Mouse (Mus musculus) CD4-positive helper T cell, adult 2 months (primary cell): ENCODE data around the gene Arg2.
"Not testable (repeated sequence)": the region's sequence is repeated elsewhere in the genome, so short reads cannot be mapped to it uniquely, and the experiment has no call there.

Source experiments
- DNase-seq: peaks from one replicate; pipeline ENCODE4 v3.0.0-alpha.2; 2012; ENCODE audit warnings: low read depth, missing footprints, low spot score

Arg2 gene

DNA sequence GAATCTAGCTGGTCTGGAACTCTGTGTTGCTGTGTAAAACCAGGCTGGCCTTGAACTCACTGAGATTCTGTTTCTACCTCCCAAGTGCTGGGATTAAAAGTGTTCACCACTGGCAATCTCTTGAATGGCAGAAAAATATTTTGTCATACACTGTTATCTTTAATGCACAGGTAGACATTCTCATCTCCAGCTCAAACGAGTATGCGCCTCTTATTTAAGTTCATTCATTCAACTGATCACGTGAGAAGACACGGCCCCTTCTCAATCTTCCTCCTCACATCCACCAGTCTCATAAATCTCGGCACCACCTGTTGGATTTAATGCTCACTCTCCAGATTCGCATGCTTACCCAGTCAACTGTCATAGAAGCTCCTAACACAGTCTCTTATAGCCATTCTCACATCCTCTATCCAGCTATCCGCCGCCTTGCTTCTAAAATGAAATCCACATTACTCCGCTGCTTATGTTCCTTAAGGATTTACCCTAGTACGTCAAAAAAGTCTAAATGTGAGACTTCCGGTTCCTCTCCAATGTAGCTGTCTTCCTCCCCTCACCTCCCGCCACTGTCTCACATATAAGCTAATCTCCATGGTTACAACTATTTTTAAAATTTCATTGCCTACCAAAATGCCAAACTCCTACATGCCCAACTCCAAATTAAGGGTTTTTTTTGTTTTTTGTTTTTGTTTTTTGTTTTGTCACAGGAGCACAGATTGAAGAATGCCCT is 40.9 kb downstream of the Arg2 start:
- DNase-seq, result no peak

DNA sequence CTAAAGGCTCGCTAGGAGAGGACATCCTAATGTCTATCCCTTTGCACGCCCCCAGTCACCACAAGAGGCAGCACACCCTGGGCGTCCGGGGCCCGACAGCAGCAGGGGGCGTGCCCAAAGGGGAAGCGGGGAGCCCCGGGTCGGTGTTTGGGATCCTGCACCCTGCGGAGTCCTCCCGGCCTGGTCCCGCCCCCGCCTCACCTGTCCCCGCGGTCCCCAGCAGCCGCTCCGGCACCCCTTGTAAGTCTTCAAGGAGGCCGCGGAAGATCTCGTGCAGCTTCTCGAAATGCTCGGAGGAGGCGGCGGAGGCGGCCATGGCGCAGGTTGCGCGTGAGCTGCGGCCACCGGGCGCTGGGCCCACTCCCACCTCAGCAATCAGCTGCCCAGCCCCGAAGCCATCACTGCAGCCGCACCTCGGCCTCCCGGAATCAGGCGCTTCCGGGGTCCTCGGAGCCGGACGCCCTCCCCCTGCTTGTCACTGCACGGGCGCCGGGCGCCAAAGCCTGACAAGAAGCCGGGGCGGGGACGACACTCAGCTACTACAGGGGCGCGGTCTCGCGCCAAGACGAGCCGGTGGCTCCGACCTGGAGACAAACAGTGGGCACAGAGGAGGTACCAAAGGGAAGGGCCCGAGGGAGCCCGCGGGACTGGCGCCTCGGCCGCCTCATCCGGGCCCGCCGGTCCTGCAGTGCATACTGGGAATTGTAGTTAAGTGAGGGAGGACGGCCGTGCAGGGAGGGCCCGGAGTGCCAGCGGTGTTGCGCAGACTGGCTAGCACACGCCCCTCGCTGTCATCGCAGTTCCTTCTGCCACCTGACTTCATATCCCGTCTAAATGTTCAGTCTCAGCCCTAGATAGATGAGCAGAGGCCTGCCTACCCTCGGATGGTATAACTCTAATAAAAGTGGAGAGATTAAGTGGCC is 41.7 kb downstream of the Arg2 start, which contains the start of gene Vti1b:
Vti1b (minus strand) TSS at position 649 of the 923 bp plus-strand sequence.
- peak; percentile 94 for DNase-seq

DNA sequence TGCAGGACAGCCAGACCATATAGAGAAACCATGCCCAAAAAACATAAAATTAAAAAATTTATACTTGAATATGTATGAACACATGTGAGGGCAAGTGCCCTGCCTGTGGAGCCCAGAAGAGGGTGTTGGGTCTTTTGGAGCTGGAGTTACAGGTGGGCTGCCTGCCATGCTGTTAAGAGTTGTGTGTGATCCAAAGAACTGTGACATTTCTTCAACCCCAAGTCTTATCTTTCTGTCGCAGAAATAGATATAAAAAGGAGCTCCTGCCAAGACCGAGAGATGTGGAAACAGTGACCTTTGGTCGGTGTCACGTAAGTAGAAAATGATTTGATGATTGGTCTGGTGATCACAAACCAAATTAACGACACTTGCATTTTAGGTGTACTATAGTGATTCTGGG is 43.1 kb downstream of the Arg2 start:
- DNase-seq, result no peak

DNA sequence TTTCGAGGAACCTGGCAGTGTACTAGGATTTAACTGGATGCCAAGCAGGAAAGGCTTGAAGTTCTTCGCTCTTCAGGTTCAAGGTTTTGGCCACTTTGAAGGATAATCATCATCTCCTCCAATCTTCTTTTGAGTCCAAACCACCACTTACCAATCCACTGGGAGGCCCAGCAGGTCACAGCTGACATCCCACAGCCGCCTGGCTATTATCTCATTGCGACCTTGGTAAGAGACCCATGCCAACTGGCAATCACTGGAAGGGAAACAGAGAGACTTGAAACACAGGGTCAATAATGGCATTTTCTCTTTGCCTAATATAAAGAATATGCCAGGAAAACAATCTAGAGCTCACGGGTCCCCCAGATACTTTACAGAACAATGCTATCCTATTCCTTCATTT is 45.4 kb downstream of the Arg2 start:
- no peak for DNase-seq

DNA sequence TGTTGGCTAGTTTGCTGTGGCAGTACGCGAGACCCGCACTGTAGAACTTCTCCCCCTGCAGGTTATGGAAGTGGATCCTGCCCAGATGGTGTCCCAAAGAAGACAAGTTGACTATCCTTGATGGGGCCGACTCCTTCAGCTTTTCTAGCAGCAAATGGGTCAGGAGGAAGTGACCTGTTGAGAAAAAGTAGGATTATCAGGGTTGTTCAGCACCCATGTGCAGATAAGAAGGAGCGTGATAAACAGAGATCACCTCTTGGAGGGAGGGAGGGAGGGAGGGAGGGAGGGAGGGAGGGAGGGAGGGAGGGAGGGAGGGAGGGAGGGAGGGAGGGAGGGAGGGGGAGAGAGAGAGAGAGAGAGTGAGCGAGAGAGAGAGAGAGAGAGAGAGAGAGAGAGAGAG is 54.6 kb downstream of the Arg2 start:
- not testable (repeated sequence) for DNase-seq

DNA sequence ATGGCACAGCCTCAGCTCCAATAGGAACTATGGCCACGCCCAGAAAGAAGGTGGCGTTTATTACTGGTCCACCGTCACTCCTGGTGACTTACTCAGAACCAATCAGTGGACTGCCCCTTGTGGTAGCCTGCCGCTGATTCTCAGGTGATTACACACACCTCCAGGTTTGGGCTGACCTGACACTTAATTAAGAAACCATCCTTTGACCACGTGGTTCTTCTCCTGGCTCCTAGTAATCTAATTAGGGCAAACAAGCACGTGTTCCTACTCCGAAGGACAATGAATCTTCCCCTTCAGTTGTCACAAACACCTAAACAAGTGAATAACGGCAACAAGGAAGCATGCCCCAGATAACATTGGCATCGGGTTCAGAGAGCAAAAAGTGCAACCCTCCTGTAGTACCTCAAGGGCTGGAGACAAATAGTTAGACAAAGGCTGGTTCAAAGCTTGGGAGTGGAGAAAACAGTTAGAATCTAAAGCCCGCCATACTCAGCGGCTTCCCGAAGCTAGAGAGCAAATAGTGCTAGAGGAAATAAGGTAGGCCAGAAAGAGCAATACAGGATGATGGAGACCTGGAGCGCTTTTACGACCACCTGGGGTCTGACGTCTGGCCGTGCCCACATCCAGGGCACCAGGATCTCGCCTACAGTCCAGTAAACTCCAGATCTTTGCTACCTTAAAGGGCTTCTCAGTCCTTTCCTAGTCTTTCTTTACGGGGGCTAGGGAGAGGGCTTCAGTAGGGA is 60.5 kb downstream of the Arg2 start:
- peak; percentile 81 for DNase-seq

DNA sequence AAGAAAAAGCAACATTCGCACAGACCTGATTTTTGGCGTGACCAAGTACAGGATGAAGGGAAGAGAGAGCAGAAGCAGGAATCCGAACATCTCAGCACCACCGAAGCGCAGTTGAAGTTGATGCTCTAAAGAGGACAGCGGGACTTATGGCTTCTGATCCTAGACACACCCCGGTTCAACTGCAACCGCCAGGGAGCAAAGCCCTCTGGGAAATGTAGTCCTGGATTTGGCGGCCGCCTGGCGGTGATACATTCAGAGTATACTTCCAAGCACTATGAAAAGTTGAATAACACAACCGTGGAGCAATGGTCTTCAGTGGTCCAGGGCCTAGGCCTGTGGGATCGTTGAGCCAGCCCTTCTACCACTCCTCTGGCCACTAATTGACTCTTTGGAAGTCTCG is 61.1 kb downstream of the Arg2 start:
- peak; percentile 87 for DNase-seq

DNA sequence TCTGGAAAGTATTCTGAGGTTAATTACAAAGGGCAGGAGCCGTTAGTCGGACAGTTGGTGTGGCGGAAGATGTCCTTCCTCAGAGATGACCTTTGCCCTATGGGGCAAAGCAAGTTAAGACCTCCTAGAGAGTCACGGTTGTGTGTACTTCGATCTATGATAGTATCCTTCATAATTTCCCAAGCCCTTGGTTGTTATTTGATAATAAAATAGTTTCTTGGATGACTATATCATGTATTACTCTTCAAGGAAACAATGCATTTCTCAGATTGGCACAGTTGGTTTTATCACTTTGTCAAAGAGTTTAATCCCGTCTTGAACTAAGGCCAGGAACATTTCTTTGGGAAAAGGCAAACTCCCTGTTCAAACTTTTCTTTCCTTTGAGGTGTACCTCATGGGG is 61.6 kb downstream of the Arg2 start, which contains the start of gene Rdh11:
Rdh11 (minus strand) TSS at position 101 of the 400 bp plus-strand sequence.
- DNase-seq, result no peak

DNA sequence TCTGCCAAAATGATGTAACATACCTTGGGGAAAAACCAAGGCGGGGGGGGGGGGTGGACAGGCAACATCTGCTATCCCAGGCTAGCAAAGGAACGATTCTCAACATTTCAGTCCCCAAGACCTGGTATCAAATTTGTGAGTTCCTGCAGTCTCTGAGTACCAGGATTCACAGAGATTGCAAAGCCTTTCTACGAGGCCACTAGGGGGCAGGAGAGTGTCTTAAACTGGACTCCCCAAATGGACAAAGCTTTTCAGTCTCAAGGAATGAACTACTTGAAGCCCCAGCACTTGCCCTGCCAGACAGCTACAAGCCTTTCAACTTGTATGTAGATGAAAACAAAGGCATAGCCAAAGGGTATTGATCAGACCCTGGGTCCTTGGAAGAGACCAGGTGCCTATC is 62.9 kb downstream of the Arg2 start:
- peak; percentile 55 for DNase-seq

DNA sequence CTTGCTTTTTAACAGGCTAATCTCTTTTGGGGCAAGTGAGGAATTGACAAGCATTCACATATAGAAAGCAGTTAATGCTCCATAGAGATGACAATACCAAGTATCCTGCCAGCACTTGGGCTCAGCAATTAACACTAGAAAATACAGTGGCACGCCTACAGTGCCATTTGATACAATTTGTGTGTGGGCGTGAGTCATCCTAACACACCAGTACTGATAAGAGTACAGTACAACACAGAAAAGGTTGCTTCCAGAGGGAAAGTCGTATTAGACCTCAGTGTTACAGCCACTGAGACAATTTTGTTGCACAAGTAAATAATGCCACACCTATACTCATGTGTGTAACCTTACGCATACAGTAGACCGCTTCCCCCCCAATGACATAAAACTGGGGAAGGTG is 66.5 kb downstream of the Arg2 start:
- DNase-seq, result no peak

DNA sequence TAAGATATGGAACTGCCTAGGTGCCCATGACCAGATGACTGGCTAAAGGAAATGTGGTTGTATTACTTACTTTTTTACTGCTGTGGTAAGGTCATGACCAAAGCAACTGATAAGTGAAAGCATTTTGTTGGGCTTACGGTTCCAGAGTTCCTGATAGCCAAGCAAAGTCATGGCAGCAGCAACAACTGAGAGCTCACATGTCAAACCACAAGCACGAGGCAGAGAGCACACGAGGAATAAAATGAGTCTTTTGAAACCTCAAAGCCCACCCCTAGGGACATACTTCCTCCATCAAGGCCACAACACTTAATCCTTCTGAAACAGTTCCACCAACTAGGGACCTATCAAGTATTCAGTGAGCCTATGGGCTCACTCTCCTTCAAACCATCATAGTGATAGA is 71.3 kb downstream of the Arg2 start:
- DNase-seq, result no peak
